Mouse (Mus musculus): ENCODE data around the gene Arpp19.

- TF ChIP-seq CTCF (IDR thresholded peaks at IDR 0.05; ENCODE audit: borderline replicate concordance, extremely low read depth, insufficient read depth, insufficient read length), result no peak
- TF ChIP-seq POLR2A (IDR thresholded peaks at IDR 0.05; ENCODE audit: borderline replicate concordance, extremely low read depth, insufficient read depth, insufficient read length, poor library complexity, severe bottlenecking), result no peak
Observed at GRCm38 (mm10) chr9:75001006-75001405, 36.4 kb upstream of the Arpp19 start.
